Mouse (Mus musculus): ENCODE results near the gene Abhd16a. TPM values are rescaled to one million over a fixed set of nuclear protein-coding genes. Genes with fewer than 3 reads are reported as not detected.

Gene Abhd16a
- polyA plus RNA-seq, 1 experiment from 2014 or later, result 109 TPM

- H3K9ac ChIP-seq (replicated peaks; ENCODE audit: low read depth, low read length), result peak within 1 kb of the TSS; percentile 66
Observed at GRCm38 (mm10) chr17:35058911-35059892, 29.9 kb upstream of the Abhd16a start, which contains the start of gene Ddah2. TSS of gene Ddah2 (plus strand) at chr17:35059035.

GRCm38 (mm10) chr17:35060071-35060470 is 29.0 kb upstream of the Abhd16a start:
- H3K9me3 ChIP-seq (ENCODE audit: control insufficient read depth, low read length), result no peaks in the 10 kb centered on the region
- H3K27me3 ChIP-seq (replicated peaks; ENCODE audit: control insufficient read depth, insufficient read depth, low read length), result peaks cover 11% of the 10 kb centered on the region
- H3K36me3 ChIP-seq (ENCODE audit: control insufficient read depth, insufficient read depth), result peaks cover 3% of the 10 kb centered on the region; the same call in 1 of the 2 replicates
- H3K27ac ChIP-seq (ENCODE audit: low read length), result no peak overlapping the region; the same call in 1 of the 2 replicates
- H3K4me2 ChIP-seq (ENCODE audit: low read length), result peak overlapping the region; percentile 94
- WGBS, result 20% methylated on average over 14 of the region's 14 CpGs
- peak overlapping the region; percentile 77 for H3K4me3 ChIP-seq (replicated peaks; ENCODE audit: low read length)
- H3K4me1 ChIP-seq (replicated peaks; ENCODE audit: control insufficient read depth, insufficient read depth, low read length), result peaks cover 27% of the 10 kb centered on the region
- H3K9ac ChIP-seq (replicated peaks; ENCODE audit: low read depth, low read length), result peak overlapping the region; percentile 66
- no peak for ATAC-seq

More at GRCm38 (mm10) chr17:35058911-35059892, 29.9 kb upstream of the Abhd16a start, which contains the start of gene Ddah2:
- peak within 1 kb of the TSS; percentile 77 for H3K4me3 ChIP-seq (replicated peaks; ENCODE audit: low read length)
- peak within 1 kb of the TSS; percentile 70 for H3K27ac ChIP-seq (ENCODE audit: low read length)
- H3K4me1 ChIP-seq (replicated peaks; ENCODE audit: control insufficient read depth, insufficient read depth, low read length), result peaks cover 22% of the 10 kb centered on the region
- H3K36me3 ChIP-seq (ENCODE audit: control insufficient read depth, insufficient read depth), result peaks cover 4% of the 10 kb centered on the region; the same call in 1 of the 2 replicates
- ATAC-seq, result peak; percentile 89
- peak within 1 kb of the TSS; percentile 94 for H3K4me2 ChIP-seq (ENCODE audit: low read length)
- peaks cover 5% of the 10 kb centered on the region; the same call in 1 of the 2 replicates for H3K27me3 ChIP-seq (replicated peaks; ENCODE audit: control insufficient read depth, insufficient read depth, low read length)
- under 1% methylated on average over 57 of the region's 57 CpGs for WGBS
- no peaks in the 10 kb centered on the region for H3K9me3 ChIP-seq (ENCODE audit: control insufficient read depth, low read length)

GRCm38 (mm10) chr17:35060737-35061297 is 28.2 kb upstream of the Abhd16a start:
- Histone ChIP-seq H3K4me2 (ENCODE audit: low read length) (peak overlapping the region; percentile 94), H3K4me3 (replicated peaks; ENCODE audit: low read length) (peak overlapping the region; percentile 77), H3K27ac (ENCODE audit: low read length) (no peak overlapping the region), H3K27me3 (replicated peaks; ENCODE audit: control insufficient read depth, insufficient read depth, low read length) (peaks cover 15% of the 10 kb centered on the region), H3K4me1 (replicated peaks; ENCODE audit: control insufficient read depth, insufficient read depth, low read length) (peaks cover 34% of the 10 kb centered on the region), H3K9me3 (ENCODE audit: control insufficient read depth, low read length) (no peaks in the 10 kb centered on the region), H3K36me3 (ENCODE audit: control insufficient read depth, insufficient read depth) (peaks cover 3% of the 10 kb centered on the region; the same call in 1 of the 2 replicates), H3K9ac (replicated peaks; ENCODE audit: low read depth, low read length) (no peak overlapping the region)
- WGBS, result 56% methylated on average over 22 of the region's 22 CpGs
- ATAC-seq, result no peak

- Histone ChIP-seq H3K4me2 (ENCODE audit: low read length) (no peak overlapping the region; the same call in 1 of the 2 replicates), H3K9ac (replicated peaks; ENCODE audit: low read depth, low read length) (no peak overlapping the region), H3K36me3 (ENCODE audit: control insufficient read depth, insufficient read depth) (peaks cover 3% of the 10 kb centered on the region; the same call in 1 of the 2 replicates), H3K27ac (ENCODE audit: low read length) (no peak overlapping the region), H3K27me3 (replicated peaks; ENCODE audit: control insufficient read depth, insufficient read depth, low read length) (peaks cover 19% of the 10 kb centered on the region), H3K4me1 (replicated peaks; ENCODE audit: control insufficient read depth, insufficient read depth, low read length) (peaks cover 34% of the 10 kb centered on the region), H3K9me3 (ENCODE audit: control insufficient read depth, low read length) (no peaks in the 10 kb centered on the region), H3K4me3 (replicated peaks; ENCODE audit: low read length) (no peak overlapping the region)
- 83% methylated on average over 8 of the region's 8 CpGs for WGBS
- no peak for ATAC-seq
Observed at GRCm38 (mm10) chr17:35061299-35061698, 27.8 kb upstream of the Abhd16a start.

GRCm38 (mm10) chr17:35063466-35063865 is 25.6 kb upstream of the Abhd16a start:
- no peak for ATAC-seq
- WGBS, result 81% methylated on average over 3 of the region's 3 CpGs
- no peak overlapping the region for H3K4me3 ChIP-seq (replicated peaks; ENCODE audit: low read length)

GRCm38 (mm10) chr17:35064378-35064877 is 24.6 kb upstream of the Abhd16a start:
- Histone ChIP-seq H3K27me3 (replicated peaks; ENCODE audit: control insufficient read depth, insufficient read depth, low read length) (peaks cover 19% of the 10 kb centered on the region), H3K4me2 (ENCODE audit: low read length) (no peak overlapping the region), H3K9ac (replicated peaks; ENCODE audit: low read depth, low read length) (no peak overlapping the region), H3K4me3 (replicated peaks; ENCODE audit: low read length) (no peak overlapping the region), H3K36me3 (ENCODE audit: control insufficient read depth, insufficient read depth) (peaks cover 3% of the 10 kb centered on the region; the same call in 1 of the 2 replicates), H3K4me1 (replicated peaks; ENCODE audit: control insufficient read depth, insufficient read depth, low read length) (peaks cover 31% of the 10 kb centered on the region), H3K9me3 (ENCODE audit: control insufficient read depth, low read length) (no peaks in the 10 kb centered on the region), H3K27ac (ENCODE audit: low read length) (no peak overlapping the region)
- 37% methylated on average over 10 of the region's 10 CpGs for WGBS
- no peak for ATAC-seq

More at GRCm38 (mm10) chr17:35063466-35063865, 25.6 kb upstream of the Abhd16a start:
- Histone ChIP-seq H3K4me1 (replicated peaks; ENCODE audit: control insufficient read depth, insufficient read depth, low read length) (peaks cover 32% of the 10 kb centered on the region), H3K9ac (replicated peaks; ENCODE audit: low read depth, low read length) (no peak overlapping the region), H3K36me3 (ENCODE audit: control insufficient read depth, insufficient read depth) (peaks cover 3% of the 10 kb centered on the region; the same call in 1 of the 2 replicates), H3K27ac (ENCODE audit: low read length) (no peak overlapping the region), H3K27me3 (replicated peaks; ENCODE audit: control insufficient read depth, insufficient read depth, low read length) (peaks cover 19% of the 10 kb centered on the region), H3K9me3 (ENCODE audit: control insufficient read depth, low read length) (no peaks in the 10 kb centered on the region), H3K4me2 (ENCODE audit: low read length) (no peak overlapping the region)

GRCm38 (mm10) chr17:35064951-35065947 is 23.8 kb upstream of the Abhd16a start, which contains the start of gene Ly6g6c:
TSS of gene Ly6g6c (plus strand) at chr17:35065388.
- no peak for ATAC-seq
- 2% methylated on average over 48 of the region's 48 CpGs for WGBS
- H3K4me2 ChIP-seq (ENCODE audit: low read length), result peak within 1 kb of the TSS; percentile 37

GRCm38 (mm10) chr17:35066084-35066483 is 23.0 kb upstream of the Abhd16a start, which contains the start of gene Mpig6b:
TSS of gene Mpig6b (minus strand) at chr17:35066184.
- no peak within 1 kb of the TSS for H3K27ac ChIP-seq (ENCODE audit: low read length)
- ATAC-seq, result no peak
- peak within 1 kb of the TSS; percentile 20 for H3K4me3 ChIP-seq (replicated peaks; ENCODE audit: low read length)
- H3K9ac ChIP-seq (replicated peaks; ENCODE audit: low read depth, low read length), result 0 out of 2 replicates have a peak within 1 kb of the TSS, but pooled peaks have one; percentile 14
- H3K4me1 ChIP-seq (replicated peaks; ENCODE audit: control insufficient read depth, insufficient read depth, low read length), result peaks cover 18% of the 10 kb centered on the region
- peaks cover 19% of the 10 kb centered on the region for H3K27me3 ChIP-seq (replicated peaks; ENCODE audit: control insufficient read depth, insufficient read depth, low read length)
- H3K36me3 ChIP-seq (ENCODE audit: control insufficient read depth, insufficient read depth), result peaks cover 1% of the 10 kb centered on the region; the same call in 1 of the 2 replicates
- H3K9me3 ChIP-seq (ENCODE audit: control insufficient read depth, low read length), result no peaks in the 10 kb centered on the region
- 50% methylated on average over 9 of the region's 10 CpGs for WGBS
- peak within 1 kb of the TSS; percentile 37 for H3K4me2 ChIP-seq (ENCODE audit: low read length)

More at GRCm38 (mm10) chr17:35064951-35065947, 23.8 kb upstream of the Abhd16a start, which contains the start of gene Ly6g6c:
- Histone ChIP-seq H3K4me1 (replicated peaks; ENCODE audit: control insufficient read depth, insufficient read depth, low read length) (peaks cover 26% of the 10 kb centered on the region), H3K27me3 (replicated peaks; ENCODE audit: control insufficient read depth, insufficient read depth, low read length) (peaks cover 19% of the 10 kb centered on the region), H3K9ac (replicated peaks; ENCODE audit: low read depth, low read length) (0 out of 2 replicates have a peak within 1 kb of the TSS, but pooled peaks have one; percentile 14), H3K27ac (ENCODE audit: low read length) (no peak within 1 kb of the TSS), H3K36me3 (ENCODE audit: control insufficient read depth, insufficient read depth) (peaks cover 3% of the 10 kb centered on the region; the same call in 1 of the 2 replicates), H3K4me3 (replicated peaks; ENCODE audit: low read length) (peak within 1 kb of the TSS; percentile 20), H3K9me3 (ENCODE audit: control insufficient read depth, low read length) (no peaks in the 10 kb centered on the region)

Data from forebrain, embryonic 16.5 days (tissue).